24 mouse cellular contexts compared by ENCODE assay signal in genomic region chr10:53464581-53464980, GRCm38 (mm10).
DNase-seq lines count a peak whose midpoint lies in the region; ATAC-seq and TF ChIP-seq lines count a peak whose summit lies in the region.
"Had no signal": no experiment of that assay in that cellular context is flagged by ENCODE, and none has a peak within 500 bp of the region (broad histone marks: within the 10 kb centered on the region; RNA-seq: fewer than 3 reads in every experiment).

No protein-coding gene starts in this region.

- no peak for DNase-seq in forebrain, embryonic 11.5 days (ENCODE audit: low spot score)
- no peak for DNase-seq in heart, adult 2 months
- no peak for DNase-seq in heart, postnatal 14 days
- peak; percentile 8 to 57 for DNase-seq in layer of hippocampus, postnatal 14 days (ENCODE audit: low spot score in 2 of 2)
- no peak for DNase-seq in layer of hippocampus, postnatal 10 days (ENCODE audit: low spot score in 2 of 2)
- peak; percentile 81 for DNase-seq in forebrain, postnatal 0 days
- no peak for DNase-seq in kidney, adult 11 months
- DNase-seq: cerebellum, adult 11 months; cerebellum, adult 9-11 months; gastrocnemius, postnatal 36 days; kidney, postnatal 4 days; left cerebral cortex, postnatal 4 days; right cerebral cortex, postnatal 25 days; thymus, postnatal 14 days had no signal

- ATAC-seq in forebrain, embryonic 13.5 days = peak; percentile 3; the same call in 1 of the 2 replicates
- no peak for ATAC-seq in forebrain, embryonic 11.5 days (replicated peaks; ENCODE audit: low FRiP score)
- peak; percentile 19; the same call in 1 of the 2 replicates for ATAC-seq in forebrain, postnatal 0 days
- ATAC-seq: CD4-positive, CD25-positive, alpha-beta regulatory T cell, adult 4 months; midbrain, embryonic 16.5 days had no signal

- no peak overlapping the region for H3K4me3 ChIP-seq in forebrain, embryonic 13.5 days
- H3K4me3 ChIP-seq in forebrain, embryonic 11.5 days (ENCODE audit: low read depth, low read length) = no peak overlapping the region
- H3K4me3 ChIP-seq in heart, adult 2 months = no peak overlapping the region
- H3K4me3 ChIP-seq in forebrain, postnatal 0 days (ENCODE audit: low read depth, low read length) = no peak overlapping the region
- H3K4me3 ChIP-seq: embryonic facial prominence, embryonic 13.5 days; left cerebral cortex, adult 2 months; limb, embryonic 15.5 days; lung, embryonic 15.5 days; myocyte; neural tube, embryonic 13.5 days had no signal

- no peaks in the 10 kb centered on the region for H3K27me3 ChIP-seq in forebrain, embryonic 13.5 days
- H3K27me3 ChIP-seq in forebrain, embryonic 11.5 days (ENCODE audit: control insufficient read depth, insufficient read depth, low read length) = no peaks in the 10 kb centered on the region
- H3K27me3 ChIP-seq in heart, adult 2 months (ENCODE audit: control insufficient read depth, insufficient read depth, low read length) = no peaks in the 10 kb centered on the region
- H3K27me3 ChIP-seq in forebrain, postnatal 0 days (ENCODE audit: insufficient read depth, low read length) = no peaks in the 10 kb centered on the region
- H3K27me3 ChIP-seq: embryonic facial prominence, embryonic 13.5 days; limb, embryonic 15.5 days; lung, embryonic 15.5 days; neural tube, embryonic 13.5 days had no signal

- H3K27ac ChIP-seq in forebrain, embryonic 13.5 days = peak overlapping the region; percentile 15
- H3K27ac ChIP-seq in forebrain, embryonic 11.5 days (ENCODE audit: low read depth, low read length) = no peak overlapping the region
- H3K27ac ChIP-seq in heart, adult 2 months = peak overlapping the region; percentile 95
- peak overlapping the region; percentile 62 for H3K27ac ChIP-seq in forebrain, postnatal 0 days (ENCODE audit: low read depth, low read length)
- H3K27ac ChIP-seq: embryonic facial prominence, embryonic 13.5 days; left cerebral cortex, adult 2 months; limb, embryonic 15.5 days; liver, embryonic 14.5 days; lung, embryonic 15.5 days; neural tube, embryonic 13.5 days had no signal

- intact Hi-C loops in heart, adult 2 months (cut with DNase I) = loop anchor here (5.0 kb wide), 1 partner anchor 37 kb away; no protein-coding TSS in a partner anchor
- intact Hi-C loops in heart, postnatal 14 days (cut with DNase I) = no loop called here

- no peak overlapping the region for H3K4me2 ChIP-seq in forebrain, embryonic 13.5 days
- no peak overlapping the region for H3K4me2 ChIP-seq in forebrain, embryonic 11.5 days (ENCODE audit: low read depth, low read length, severe bottlenecking)
- H3K4me2 ChIP-seq in forebrain, postnatal 0 days (ENCODE audit: low read depth) = no peak overlapping the region
- H3K4me2 ChIP-seq: embryonic facial prominence, embryonic 13.5 days; limb, embryonic 15.5 days; lung, embryonic 15.5 days; neural tube, embryonic 13.5 days had no signal

- TF ChIP-seq POLR2A in heart, adult 2 months (IDR thresholded peaks at IDR 0.05; ENCODE audit: insufficient read depth, low read depth, low read length) = no peak

- no peak overlapping the region for H3K9ac ChIP-seq in forebrain, embryonic 13.5 days
- no peak overlapping the region for H3K9ac ChIP-seq in forebrain, embryonic 11.5 days (ENCODE audit: low read length)
- H3K9ac ChIP-seq in heart, adult 2 months (ENCODE audit: low read depth, low read length) = no peak overlapping the region
- H3K9ac ChIP-seq in forebrain, postnatal 0 days = no peak overlapping the region
- H3K9ac ChIP-seq: embryonic facial prominence, embryonic 13.5 days; limb, embryonic 15.5 days; liver, embryonic 14.5 days; lung, embryonic 15.5 days; neural tube, embryonic 13.5 days had no signal

- H3K4me1 ChIP-seq in forebrain, embryonic 13.5 days = peaks cover 30% of the 10 kb centered on the region
- no peaks in the 10 kb centered on the region; the same call in 1 of the 2 replicates for H3K4me1 ChIP-seq in forebrain, embryonic 11.5 days (replicated peaks; ENCODE audit: control insufficient read depth, insufficient read depth, low read length)
- H3K4me1 ChIP-seq in heart, adult 2 months (ENCODE audit: control insufficient read depth, insufficient read depth, low read length) = peaks cover 51% of the 10 kb centered on the region
- H3K4me1 ChIP-seq in forebrain, postnatal 0 days (ENCODE audit: insufficient read depth) = peaks cover 10% of the 10 kb centered on the region; the same call in 1 of the 2 replicates

- H3K36me3 ChIP-seq in forebrain, embryonic 13.5 days (ENCODE audit: poor library complexity, severe bottlenecking) = no peaks in the 10 kb centered on the region
- H3K36me3 ChIP-seq in forebrain, embryonic 11.5 days (ENCODE audit: control insufficient read depth, insufficient read depth, low read length) = no peaks in the 10 kb centered on the region
- peaks cover 34% of the 10 kb centered on the region for H3K36me3 ChIP-seq in heart, adult 2 months (ENCODE audit: control insufficient read depth, insufficient read depth, low read length)
- H3K36me3 ChIP-seq in forebrain, postnatal 0 days (ENCODE audit: insufficient read depth) = no peaks in the 10 kb centered on the region
- H3K36me3 ChIP-seq: embryonic facial prominence, embryonic 13.5 days; limb, embryonic 15.5 days; lung, embryonic 15.5 days; neural tube, embryonic 13.5 days had no signal

- H3K9me3 ChIP-seq in forebrain, embryonic 13.5 days (replicated peaks) = no peaks in the 10 kb centered on the region
- no peaks in the 10 kb centered on the region for H3K9me3 ChIP-seq in forebrain, embryonic 11.5 days (ENCODE audit: control insufficient read depth, low read length)
- no peaks in the 10 kb centered on the region for H3K9me3 ChIP-seq in forebrain, postnatal 0 days (ENCODE audit: low read length)
- H3K9me3 ChIP-seq: embryonic facial prominence, embryonic 13.5 days; limb, embryonic 15.5 days; lung, embryonic 15.5 days; neural tube, embryonic 13.5 days had no signal

- no peak for TF ChIP-seq CTCF in heart, adult 2 months (IDR thresholded peaks at IDR 0.05)
- no peak for TF ChIP-seq CTCF in forebrain, postnatal 0 days (IDR thresholded peaks at IDR 0.05; ENCODE audit: low read depth)

- no peak for TF ChIP-seq EP300 in heart, adult 2 months (IDR thresholded peaks at IDR 0.05; ENCODE audit: insufficient read depth, low read depth, low read length)

- no peaks in the 10 kb centered on the region for H3K79me2 ChIP-seq in heart, adult 2 months (replicated peaks; ENCODE audit: control insufficient read depth, insufficient read depth, low read length)

Comparison
In these comparisons a context has a peak if more than half of its experiments do, and no peak if none do; other contexts are left out.
1. DNase-seq: peak in layer of hippocampus, postnatal 14 days (2 of 2) and forebrain, postnatal 0 days (single experiment); none in forebrain, embryonic 11.5 days (single experiment), heart, adult 2 months (0 of 2), heart, postnatal 14 days (0 of 2), layer of hippocampus, postnatal 10 days (0 of 2) and kidney, adult 11 months (single experiment).